ENCODE assay signal across 27 mouse cellular contexts in the genomic region with DNA sequence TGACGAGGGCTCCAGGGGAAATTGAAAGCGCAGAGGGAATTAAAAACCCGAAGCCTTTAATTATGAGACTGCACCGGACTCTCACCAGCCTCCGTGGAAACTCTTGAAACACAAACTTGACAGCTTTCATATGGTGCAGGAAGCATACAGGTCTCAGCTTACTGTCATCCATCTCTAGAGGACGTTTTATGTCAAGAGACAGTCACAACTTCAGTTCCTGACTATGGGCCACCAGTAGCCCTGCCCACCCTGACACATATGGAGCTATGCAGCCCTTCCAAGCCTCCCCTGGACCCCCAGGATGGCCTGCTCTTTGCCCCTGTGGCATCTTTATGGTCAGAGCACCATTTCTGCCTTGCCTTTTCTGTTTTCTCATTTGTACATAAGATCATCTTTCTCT.
DNase-seq lines count a peak whose midpoint lies in the region; ATAC-seq lines count a peak whose summit lies in the region.
"Had no signal": no experiment of that assay in that cellular context is flagged by ENCODE, and none has a peak within 500 bp of the region (broad histone marks: within the 10 kb centered on the region; RNA-seq: fewer than 3 reads in every experiment).

No protein-coding gene starts in this region.

- H3K27me3 ChIP-seq in embryonic facial prominence, embryonic 11.5 days (ENCODE audit: control insufficient read depth, insufficient read depth, low read length): no peaks in the 10 kb centered on the region
- H3K27me3 ChIP-seq in embryonic facial prominence, embryonic 10.5 days (replicated peaks; ENCODE audit: low read depth, poor library complexity, severe bottlenecking): no peaks in the 10 kb centered on the region; the same call in 1 of the 2 replicates
- no peaks in the 10 kb centered on the region for H3K27me3 ChIP-seq in kidney, embryonic 14.5 days (ENCODE audit: control insufficient read depth, insufficient read depth, low read length)
- no peaks in the 10 kb centered on the region for H3K27me3 ChIP-seq in midbrain, embryonic 11.5 days (ENCODE audit: control insufficient read depth, insufficient read depth, low read length)
- H3K27me3 ChIP-seq in midbrain, embryonic 16.5 days (ENCODE audit: control insufficient read depth, insufficient read depth, low read depth, low read length): no peaks in the 10 kb centered on the region
- no peaks in the 10 kb centered on the region for H3K27me3 ChIP-seq in forebrain, embryonic 15.5 days
- H3K27me3 ChIP-seq: embryonic facial prominence, embryonic 15.5 days; heart, embryonic 15.5 days; hindbrain, embryonic 15.5 days had no signal

- peak; percentile 25 for DNase-seq in embryonic facial prominence, embryonic 11.5 days (ENCODE audit: low spot score)
- DNase-seq in embryonic facial prominence, embryonic 10.5 days (ENCODE audit: low spot score): no peak
- no peak for DNase-seq in kidney, postnatal 14 days
- peak; percentile 41 for DNase-seq in midbrain, embryonic 11.5 days (ENCODE audit: low spot score, missing footprints)
- DNase-seq in retina, embryonic 14.5 days (ENCODE audit: low spot score): no peak
- DNase-seq: adrenal gland, adult 8-10 months; adrenal gland, postnatal 25 days; cerebellum, adult 11-12 months; cerebellum, adult 8-10 months; cerebellum, postnatal 10 days; cerebellum, postnatal 36 days; embryo, embryonic 11 days; gastrocnemius, postnatal 10 days; gastrocnemius, postnatal 36 days; heart, postnatal 10 days; heart, postnatal 36 days had no signal

- 34% methylated on average over 6 of the region's 6 CpGs for WGBS in embryonic facial prominence, embryonic 11.5 days
- 52% methylated on average over 6 of the region's 6 CpGs for WGBS in embryonic facial prominence, embryonic 10.5 days
- 21% methylated on average over 6 of the region's 6 CpGs for WGBS in kidney, embryonic 14.5 days
- WGBS in midbrain, embryonic 11.5 days: 85% methylated on average over 6 of the region's 6 CpGs
- WGBS in midbrain, embryonic 16.5 days: 76% methylated on average over 6 of the region's 6 CpGs
- 46% methylated on average over 6 of the region's 6 CpGs for WGBS in forebrain, embryonic 15.5 days

- H3K4me3 ChIP-seq in embryonic facial prominence, embryonic 11.5 days (ENCODE audit: low read depth, low read length): no peak overlapping the region
- no peak overlapping the region for H3K4me3 ChIP-seq in embryonic facial prominence, embryonic 10.5 days
- no peak overlapping the region for H3K4me3 ChIP-seq in kidney, embryonic 14.5 days (ENCODE audit: low read length)
- H3K4me3 ChIP-seq in midbrain, embryonic 11.5 days (ENCODE audit: low read depth, low read length): no peak overlapping the region
- no peak overlapping the region for H3K4me3 ChIP-seq in midbrain, embryonic 16.5 days (ENCODE audit: low read depth, low read length)
- H3K4me3 ChIP-seq in forebrain, embryonic 15.5 days: no peak overlapping the region
- H3K4me3 ChIP-seq: embryonic facial prominence, embryonic 15.5 days; erythroblast, embryonic 14.5 days; forebrain, embryonic 12.5 days; heart, embryonic 12.5 days; heart, embryonic 15.5 days; hindbrain, embryonic 15.5 days had no signal

- no peak overlapping the region for H3K27ac ChIP-seq in embryonic facial prominence, embryonic 11.5 days (replicated peaks; ENCODE audit: low read depth, low read length)
- no peak overlapping the region for H3K27ac ChIP-seq in embryonic facial prominence, embryonic 10.5 days (replicated peaks)
- H3K27ac ChIP-seq in kidney, embryonic 14.5 days (ENCODE audit: low read depth, low read length): no peak overlapping the region
- H3K27ac ChIP-seq in midbrain, embryonic 11.5 days (ENCODE audit: low read depth, low read length): no peak overlapping the region
- no peak overlapping the region for H3K27ac ChIP-seq in midbrain, embryonic 16.5 days (ENCODE audit: low read length)
- H3K27ac ChIP-seq in forebrain, embryonic 15.5 days (replicated peaks): no peak overlapping the region
- H3K27ac ChIP-seq: embryonic facial prominence, embryonic 15.5 days; forebrain, embryonic 12.5 days; heart, embryonic 15.5 days; hindbrain, embryonic 15.5 days had no signal

- no peak overlapping the region for H3K4me2 ChIP-seq in embryonic facial prominence, embryonic 11.5 days (ENCODE audit: low read depth, low read length)
- no peak overlapping the region for H3K4me2 ChIP-seq in kidney, embryonic 14.5 days (replicated peaks; ENCODE audit: low read depth, low read length)
- H3K4me2 ChIP-seq in midbrain, embryonic 11.5 days: no peak overlapping the region
- H3K4me2 ChIP-seq in midbrain, embryonic 16.5 days (ENCODE audit: low read length): no peak overlapping the region
- H3K4me2 ChIP-seq in forebrain, embryonic 15.5 days (replicated peaks): no peak overlapping the region
- H3K4me2 ChIP-seq: embryonic facial prominence, embryonic 15.5 days; forebrain, embryonic 12.5 days; heart, embryonic 12.5 days; heart, embryonic 15.5 days; hindbrain, embryonic 15.5 days had no signal

- no peaks in the 10 kb centered on the region for H3K36me3 ChIP-seq in embryonic facial prominence, embryonic 11.5 days (replicated peaks; ENCODE audit: control insufficient read depth, insufficient read depth, low read depth, low read length)
- no peaks in the 10 kb centered on the region for H3K36me3 ChIP-seq in embryonic facial prominence, embryonic 10.5 days (replicated peaks)
- no peaks in the 10 kb centered on the region for H3K36me3 ChIP-seq in kidney, embryonic 14.5 days (ENCODE audit: control insufficient read depth, insufficient read depth, low read length)
- H3K36me3 ChIP-seq in midbrain, embryonic 11.5 days (ENCODE audit: control insufficient read depth, insufficient read depth, low read length): no peaks in the 10 kb centered on the region
- no peaks in the 10 kb centered on the region for H3K36me3 ChIP-seq in midbrain, embryonic 16.5 days (ENCODE audit: control insufficient read depth, insufficient read depth, low read length)
- H3K36me3 ChIP-seq in forebrain, embryonic 15.5 days: no peaks in the 10 kb centered on the region
- H3K36me3 ChIP-seq: embryonic facial prominence, embryonic 15.5 days; forebrain, embryonic 12.5 days; heart, embryonic 12.5 days; heart, embryonic 15.5 days; hindbrain, embryonic 15.5 days had no signal

- ATAC-seq in embryonic facial prominence, embryonic 11.5 days (replicated peaks; ENCODE audit: insufficient number of reproducible peaks, low FRiP score, low TSS enrichment, low read depth): no peak
- ATAC-seq in kidney, embryonic 14.5 days (ENCODE audit: low FRiP score, low TSS enrichment): 0 out of 2 replicates have a peak, but pooled peaks have one; percentile 64
- ATAC-seq in midbrain, embryonic 11.5 days (ENCODE audit: low FRiP score): no peak
- ATAC-seq in midbrain, embryonic 16.5 days: no peak
- no peak for ATAC-seq in forebrain, embryonic 15.5 days (replicated peaks)
- ATAC-seq: activated CD4-positive, CD25-positive, alpha-beta regulatory T cell, adult 4 months; forebrain, embryonic 16.5 days had no signal

- no peaks in the 10 kb centered on the region for H3K9me3 ChIP-seq in embryonic facial prominence, embryonic 11.5 days (replicated peaks; ENCODE audit: control insufficient read depth, low read length)
- no peaks in the 10 kb centered on the region for H3K9me3 ChIP-seq in embryonic facial prominence, embryonic 10.5 days
- H3K9me3 ChIP-seq in kidney, embryonic 14.5 days (ENCODE audit: control insufficient read depth, low read length): no peaks in the 10 kb centered on the region
- H3K9me3 ChIP-seq in midbrain, embryonic 11.5 days (ENCODE audit: control insufficient read depth, low read length): no peaks in the 10 kb centered on the region; the same call in 1 of the 2 replicates
- H3K9me3 ChIP-seq in midbrain, embryonic 16.5 days (replicated peaks; ENCODE audit: control insufficient read depth, low read length, poor library complexity, severe bottlenecking): no peaks in the 10 kb centered on the region
- H3K9me3 ChIP-seq in forebrain, embryonic 15.5 days: no peaks in the 10 kb centered on the region
- H3K9me3 ChIP-seq: embryonic facial prominence, embryonic 15.5 days; heart, embryonic 15.5 days; hindbrain, embryonic 15.5 days had no signal

- no peak overlapping the region for H3K9ac ChIP-seq in embryonic facial prominence, embryonic 11.5 days (replicated peaks; ENCODE audit: low read length)
- no peak overlapping the region for H3K9ac ChIP-seq in kidney, embryonic 14.5 days (ENCODE audit: low read depth, low read length)
- H3K9ac ChIP-seq in midbrain, embryonic 11.5 days (ENCODE audit: low read length): no peak overlapping the region
- H3K9ac ChIP-seq in midbrain, embryonic 16.5 days (ENCODE audit: low read depth, low read length): no peak overlapping the region
- no peak overlapping the region for H3K9ac ChIP-seq in forebrain, embryonic 15.5 days (replicated peaks)
- H3K9ac ChIP-seq: embryonic facial prominence, embryonic 15.5 days; forebrain, embryonic 12.5 days; heart, embryonic 12.5 days; heart, embryonic 15.5 days; hindbrain, embryonic 15.5 days had no signal

- no peaks in the 10 kb centered on the region for H3K4me1 ChIP-seq in embryonic facial prominence, embryonic 11.5 days (ENCODE audit: control insufficient read depth, insufficient read depth, low read length)
- H3K4me1 ChIP-seq in embryonic facial prominence, embryonic 10.5 days: peaks cover 29% of the 10 kb centered on the region
- H3K4me1 ChIP-seq in kidney, embryonic 14.5 days (ENCODE audit: control insufficient read depth, insufficient read depth, low read length): no peaks in the 10 kb centered on the region
- H3K4me1 ChIP-seq in midbrain, embryonic 11.5 days (ENCODE audit: control insufficient read depth, insufficient read depth, low read length): no peaks in the 10 kb centered on the region; the same call in 1 of the 2 replicates
- peaks cover 9% of the 10 kb centered on the region for H3K4me1 ChIP-seq in midbrain, embryonic 16.5 days (ENCODE audit: control insufficient read depth, insufficient read depth, low read length)
- peaks cover 18% of the 10 kb centered on the region for H3K4me1 ChIP-seq in forebrain, embryonic 15.5 days
- H3K4me1 ChIP-seq: heart, embryonic 12.5 days; heart, embryonic 15.5 days had no signal

Comparison
In these comparisons a context has a peak if more than half of its experiments do, and no peak if none do; other contexts are left out.
1. DNase-seq: peak in embryonic facial prominence, embryonic 11.5 days (single experiment) and midbrain, embryonic 11.5 days (single experiment); none in embryonic facial prominence, embryonic 10.5 days (single experiment), kidney, postnatal 14 days (single experiment) and retina, embryonic 14.5 days (single experiment).